Mouse (Mus musculus) stomach, adult 2 months (tissue): Measurements from ENCODE around the gene Defb35. TPM values are rescaled to one million over a fixed set of nuclear protein-coding genes. Genes with fewer than 3 reads are reported as not detected.

Experiments used
- polyA plus RNA-seq: library from polyadenylated mRNA; depleted of rRNA; stranded (reverse); fragments of >200 nt; gene quantifications from 2 replicates; pipeline ENCODE4 v1.2.3, GENCODE M21; 2012; rRNA removed

Gene Defb35
- polyA plus RNA-seq = not detected in 2 replicates

GRCm38 (mm10) chr8:21938052-21938451 is at the start of gene Defb35:
Defb35 (plus strand) TSS chr8:21938352.

GRCm38 (mm10) chr8:21906290-21906689 is 31.9 kb upstream of the Defb35 start, which contains the start of gene Defb11:
Defb11 (minus strand) TSS chr8:21906412.

GRCm38 (mm10) chr8:21932610-21933009 is 5.5 kb upstream of the Defb35 start, which contains the start of gene Defb15:
Defb15 (minus strand) TSS chr8:21932710.

GRCm38 (mm10) chr8:21946462-21946861 is 8.3 kb downstream of the Defb35 start, which contains the start of gene Defb13:
Defb13 (plus strand) TSS chr8:21946762.

GRCm38 (mm10) chr8:21958414-21958813 is 20.3 kb downstream of the Defb35 start, which contains the start of gene Fam90a1a:
Fam90a1a (plus strand) TSS chr8:21958714.

GRCm38 (mm10) chr8:21969475-21969874 is 31.3 kb downstream of the Defb35 start, which contains the start of gene Ccdc70:
Ccdc70 (plus strand) TSS chr8:21969775.

Other genes starting within 250 kb of the Defb35 start
- not detected in 2 replicates for gene AY761184, start 234.7 kb upstream of the Defb35 start, polyA plus RNA-seq
- not detected in 2 replicates for gene Defa24, start 203.9 kb upstream of the Defb35 start, polyA plus RNA-seq
- gene Defb50, start 114.8 kb upstream of the Defb35 start, polyA plus RNA-seq = not detected in 2 replicates
- not detected in 2 replicates for gene Defb2, start 98.4 kb upstream of the Defb35 start, polyA plus RNA-seq
- not detected in 2 replicates for gene Defb10, start 79.5 kb upstream of the Defb35 start, polyA plus RNA-seq
- gene Defb9, start 52.9 kb upstream of the Defb35 start, polyA plus RNA-seq = not detected in 2 replicates
- gene Defb11, start 31.9 kb upstream of the Defb35 start, polyA plus RNA-seq = not detected in 2 replicates
- not detected in 2 replicates for gene Defb15, start 5.6 kb upstream of the Defb35 start, polyA plus RNA-seq
- gene Defb13, start 8.4 kb downstream of the Defb35 start, polyA plus RNA-seq = not detected in 2 replicates
- not detected in 2 replicates for gene Fam90a1a, start 20.4 kb downstream of the Defb35 start, polyA plus RNA-seq
- not detected in 2 replicates for gene Ccdc70, start 31.4 kb downstream of the Defb35 start, polyA plus RNA-seq
- 2.4 and 2.7 TPM in 2 replicates for gene Atp7b, start 122.0 kb downstream of the Defb35 start, polyA plus RNA-seq
- gene Alg11, start 122.4 kb downstream of the Defb35 start, polyA plus RNA-seq = 0.44 and 0.65 TPM in 2 replicates
- 0.05 and 0.08 TPM in 2 replicates for gene Nek5, start 186.7 kb downstream of the Defb35 start, polyA plus RNA-seq
- gene Nek3, start 228.1 kb downstream of the Defb35 start, polyA plus RNA-seq = 0.09 and 0.40 TPM in 2 replicates
- 0.77 and 0.80 TPM in 2 replicates for gene Ckap2, start 247.5 kb downstream of the Defb35 start, polyA plus RNA-seq